Mouse (Mus musculus) monocyte, adult 5-6 weeks (primary cell): ENCODE results near the gene Ugcg. TPM values are rescaled to one million over a fixed set of nuclear protein-coding genes. Genes with fewer than 3 reads are reported as not detected.

Source experiments
- ATAC-seq: fragments of 153-309, 156-312 bp; replicated peaks from 2 replicates; pipeline ENCODE4 v1.8.0; 2017; ENCODE audit warnings: mild to moderate bottlenecking; ENCODE audit not compliant: low TSS enrichment, insufficient number of reproducible peaks, severe bottlenecking, poor library complexity, low FRiP score
- total RNA-seq: library from RNA; stranded (forward); fragments of 200-1000, 200-491, 200-594 nt; gene quantifications from 3 replicates; pipeline ENCODE4 v1.2.3, GENCODE M21; 2017

The Ugcg gene
- total RNA-seq, 1 experiment from 2014 or later: 254 TPM

DNA sequence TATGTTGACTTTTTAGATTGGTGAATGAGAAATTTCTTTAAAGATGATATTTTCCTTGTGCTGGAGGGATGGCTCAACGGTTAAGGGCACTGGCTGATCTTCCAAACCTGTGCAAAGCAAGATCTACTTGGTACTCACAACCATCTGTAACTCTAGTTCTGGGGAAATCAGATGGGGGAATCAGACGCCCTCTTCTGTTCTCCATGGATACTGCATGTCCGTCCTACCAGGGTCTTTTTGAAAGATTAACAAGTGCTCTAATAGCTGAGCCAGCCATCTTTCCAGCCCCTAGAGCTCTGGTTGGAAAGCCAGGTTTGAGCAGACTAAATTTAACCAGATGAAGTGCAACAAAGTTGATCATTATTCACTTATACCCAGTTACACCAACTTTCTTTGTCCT, 1.8 kb upstream of the Ugcg start:
- ATAC-seq: 0 out of 2 replicates have a peak, but pooled peaks have one; percentile 27

DNA sequence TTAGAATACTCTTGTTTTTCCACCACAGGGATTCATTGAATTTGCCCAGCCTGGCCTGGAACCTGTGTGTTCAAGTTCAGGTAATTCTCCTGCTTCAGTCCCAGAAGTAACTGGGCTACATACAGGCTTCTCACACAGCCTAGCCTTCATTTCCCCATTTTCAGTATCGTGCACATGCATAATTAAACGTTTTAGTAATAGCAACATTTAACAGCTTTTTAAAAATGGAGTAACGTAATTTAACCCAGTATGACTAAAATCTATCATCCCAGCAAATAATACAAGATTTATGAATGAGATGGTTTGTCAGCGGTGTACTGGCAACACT, 619 bp upstream of the Ugcg start:
- no peak for ATAC-seq

DNA sequence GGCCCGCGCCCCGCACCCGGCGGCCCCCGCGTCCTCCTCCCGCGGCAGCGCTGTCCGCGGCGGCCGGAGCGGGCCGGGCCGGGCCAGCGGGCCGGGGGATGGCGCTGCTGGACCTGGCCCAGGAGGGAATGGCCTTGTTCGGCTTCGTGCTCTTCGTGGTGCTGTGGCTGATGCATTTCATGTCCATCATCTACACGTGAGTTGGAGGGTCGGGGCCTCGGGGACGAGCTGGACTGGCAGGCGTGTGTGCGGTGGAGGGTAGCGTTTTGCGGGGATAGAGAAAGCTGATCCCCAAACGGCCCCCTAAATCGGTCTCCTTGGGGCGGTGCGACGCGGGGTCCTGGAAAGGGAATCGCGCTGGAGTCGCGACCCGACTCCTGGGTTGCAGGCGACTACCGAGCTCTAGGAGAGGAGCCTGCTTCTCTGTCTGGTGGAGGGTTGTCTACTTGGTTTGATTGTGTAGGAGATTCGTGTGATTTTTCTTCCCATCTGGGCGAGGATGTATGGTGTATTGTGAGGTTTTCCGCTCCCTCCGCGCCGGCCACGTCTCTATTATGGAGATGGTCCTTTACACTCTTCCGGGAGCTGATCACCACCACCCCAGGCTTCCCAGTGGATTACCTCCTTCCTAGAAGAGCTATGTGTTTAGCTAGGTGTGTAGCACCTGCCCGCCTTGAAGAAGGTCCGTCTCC, 635 bp downstream of the Ugcg start:
- ATAC-seq: peak; percentile 21; the same call in 1 of the 2 replicates

DNA sequence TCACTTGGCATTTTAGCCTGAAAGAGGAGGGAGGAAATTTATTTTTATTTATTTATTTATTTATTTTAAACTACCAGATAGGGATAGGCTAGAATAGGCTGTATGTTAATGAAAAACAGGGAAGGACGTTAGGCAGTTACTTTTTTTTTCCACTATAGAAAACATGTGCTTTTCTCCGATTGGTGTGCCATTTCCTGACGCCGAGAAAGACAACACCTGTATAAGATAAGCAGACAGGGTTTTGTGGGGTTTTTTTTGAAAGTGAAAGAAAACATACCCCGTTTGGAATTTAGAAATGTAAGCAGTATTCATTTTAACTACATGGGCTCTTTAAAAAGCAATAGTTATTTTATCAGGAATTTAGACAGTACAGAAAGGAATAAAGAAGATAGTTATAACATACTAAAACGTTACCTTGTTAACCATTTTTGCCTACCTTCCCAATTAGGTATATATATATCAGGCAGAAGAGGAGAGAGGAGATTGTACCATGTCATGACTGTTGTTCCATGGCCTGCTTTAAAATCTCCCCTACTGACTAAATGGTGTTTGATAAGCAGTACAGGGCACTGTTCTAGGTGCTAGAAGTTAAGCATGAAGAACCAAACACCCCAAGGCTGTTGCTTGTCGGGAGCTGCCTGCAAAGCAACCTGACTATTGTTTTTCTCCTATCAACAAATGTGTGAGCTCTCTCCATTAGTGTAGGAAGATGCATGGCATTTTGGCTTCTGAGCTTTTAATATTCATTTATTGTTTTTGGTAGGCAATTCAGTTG, 1.8 kb downstream of the Ugcg start:
- no peak for ATAC-seq

DNA sequence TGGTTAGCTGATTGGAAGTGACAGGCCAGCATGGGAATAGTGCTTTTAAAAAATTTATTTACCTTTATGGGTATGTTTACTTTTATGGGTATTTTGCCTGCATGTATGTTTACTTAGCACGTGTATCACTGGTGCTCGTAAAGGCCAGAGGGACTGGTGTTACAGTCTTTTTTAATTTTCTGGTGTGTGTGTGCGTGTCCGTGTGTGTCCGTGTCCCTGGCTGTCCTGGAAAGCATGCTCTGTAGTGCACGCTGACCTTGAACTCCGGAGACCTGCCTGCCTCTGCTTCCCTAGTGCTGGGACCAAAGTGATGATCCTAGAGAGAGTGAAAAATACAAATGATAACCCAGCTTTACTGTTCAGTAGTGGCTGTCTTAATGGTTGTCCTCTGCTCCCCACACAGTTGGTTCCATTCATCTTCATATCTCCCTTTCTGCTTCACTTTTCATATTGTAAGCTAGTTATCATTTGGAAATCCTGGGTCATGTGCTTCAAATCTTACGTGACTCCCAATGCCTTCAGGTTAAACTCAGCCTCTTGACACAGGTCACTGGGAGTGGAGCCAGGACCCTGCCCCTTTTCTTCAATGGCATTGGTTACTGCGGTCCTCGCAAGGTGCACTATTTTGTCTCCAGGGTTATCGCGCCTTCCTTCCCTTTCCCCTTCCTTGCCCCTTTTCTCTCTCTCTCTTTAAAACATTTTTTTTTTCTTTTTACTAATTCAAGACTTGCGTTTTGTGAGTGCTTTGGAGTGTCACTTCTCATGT, 5.9 kb downstream of the Ugcg start:
- no peak for ATAC-seq

DNA sequence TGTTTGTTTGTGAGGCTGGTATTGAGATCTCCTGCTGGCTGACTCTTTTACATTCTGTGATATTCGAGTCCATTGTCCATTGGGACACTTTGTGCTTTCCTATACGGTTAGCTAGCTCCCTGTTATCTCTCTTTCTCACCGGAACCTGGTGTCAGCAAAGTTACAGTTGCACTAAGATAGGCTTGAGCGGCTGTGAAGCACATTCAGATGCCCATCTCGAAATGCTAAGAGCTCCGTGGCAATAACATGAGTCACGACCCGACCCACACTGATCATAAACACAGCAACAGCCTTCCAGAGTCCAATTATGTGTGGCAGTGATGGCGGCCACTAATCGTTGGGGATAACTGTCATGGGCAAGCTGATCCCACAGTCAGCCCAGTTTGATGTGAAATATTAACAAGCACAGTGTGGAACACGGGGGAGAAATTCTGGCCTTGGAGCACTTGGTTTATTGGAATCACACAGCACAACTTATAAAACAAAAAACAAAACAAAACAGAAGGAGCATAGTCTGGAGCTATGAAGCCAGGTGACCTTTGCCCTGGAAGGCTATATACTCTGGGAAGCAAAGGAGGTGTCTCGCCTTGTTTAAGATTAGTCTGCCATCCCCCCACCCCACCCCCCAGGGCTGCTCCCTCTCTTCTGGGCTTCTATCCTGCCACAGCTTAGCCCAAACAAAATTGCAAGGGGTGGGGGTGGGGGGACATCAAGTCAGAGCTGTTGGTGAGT, 7.5 kb downstream of the Ugcg start:
- no peak for ATAC-seq

DNA sequence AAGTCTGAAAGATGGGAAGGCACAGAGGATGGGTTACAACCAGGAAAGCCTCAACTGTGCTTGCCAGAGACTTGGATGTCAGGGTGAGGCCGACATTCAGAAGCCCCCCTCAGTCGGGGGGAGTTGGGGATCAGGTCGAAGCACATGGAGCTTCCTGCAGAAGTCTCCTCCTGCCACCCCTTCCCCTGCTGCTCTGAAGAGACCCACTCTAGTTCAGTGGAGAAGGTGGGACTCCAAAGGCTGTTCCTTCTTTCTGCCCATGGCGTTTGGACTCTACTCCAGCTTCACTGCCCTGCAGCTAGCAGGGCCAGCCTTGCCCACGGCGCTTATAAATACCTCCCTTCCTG, 8.0 kb downstream of the Ugcg start:
- ATAC-seq: no peak

DNA sequence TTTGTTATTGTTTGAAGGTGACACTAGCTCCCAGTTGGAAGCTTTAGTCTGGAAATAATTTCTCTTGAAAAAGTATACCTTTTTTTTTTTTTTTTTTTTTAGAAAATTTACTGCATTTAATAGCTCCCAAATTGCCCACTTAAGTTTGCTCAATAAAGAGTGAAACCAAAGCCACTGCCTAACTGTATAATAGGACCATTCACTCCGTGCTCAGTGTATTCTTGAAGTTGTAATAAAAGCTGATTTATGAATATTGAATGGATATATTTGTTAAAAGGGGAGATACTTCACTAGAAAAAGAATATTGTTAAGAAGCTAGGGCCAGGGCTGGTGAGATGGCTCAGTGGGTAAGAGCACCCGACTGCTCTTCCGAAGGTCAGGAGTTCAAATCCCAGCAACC, 8.4 kb downstream of the Ugcg start:
- no peak for ATAC-seq

DNA sequence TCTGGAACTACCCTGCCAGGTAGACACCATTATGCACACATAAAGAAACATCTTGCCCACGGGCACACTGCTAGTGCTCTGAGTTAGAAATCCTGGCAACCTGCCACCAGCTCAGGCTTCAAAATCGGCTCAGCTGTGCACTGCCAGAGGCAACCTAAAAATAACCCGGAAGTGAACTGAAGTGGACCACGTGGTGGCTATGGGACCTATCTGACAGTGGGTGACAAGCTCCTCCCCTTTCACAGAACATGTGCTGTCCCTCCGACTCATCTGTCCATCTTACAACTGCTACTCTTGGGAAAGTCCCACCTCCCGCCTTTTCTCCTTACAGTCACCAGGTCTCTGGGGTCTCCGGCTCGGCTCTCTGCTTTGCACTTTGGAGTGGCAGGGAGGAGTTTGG, 10.3 kb downstream of the Ugcg start:
- ATAC-seq: peak; percentile 86

DNA sequence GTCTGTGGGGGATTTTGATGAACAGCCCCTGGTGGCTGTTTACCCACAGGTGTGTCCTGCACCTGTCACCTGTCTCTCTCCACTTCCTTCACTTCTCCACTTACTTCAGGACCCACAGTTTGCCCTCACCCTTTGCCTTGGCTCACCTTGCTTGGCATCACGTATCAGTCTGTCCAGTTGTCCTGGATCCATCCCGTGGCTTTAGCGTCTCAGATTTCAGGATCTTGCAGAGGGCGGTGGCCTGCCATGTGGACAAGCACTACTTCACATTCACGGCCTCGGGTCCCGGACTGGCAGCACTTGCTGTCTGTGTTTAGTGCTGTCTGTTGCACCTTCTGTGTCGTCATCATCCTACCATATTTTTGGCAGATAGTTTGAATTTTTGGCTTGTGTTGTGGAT, 10.7 kb downstream of the Ugcg start:
- no peak for ATAC-seq

DNA sequence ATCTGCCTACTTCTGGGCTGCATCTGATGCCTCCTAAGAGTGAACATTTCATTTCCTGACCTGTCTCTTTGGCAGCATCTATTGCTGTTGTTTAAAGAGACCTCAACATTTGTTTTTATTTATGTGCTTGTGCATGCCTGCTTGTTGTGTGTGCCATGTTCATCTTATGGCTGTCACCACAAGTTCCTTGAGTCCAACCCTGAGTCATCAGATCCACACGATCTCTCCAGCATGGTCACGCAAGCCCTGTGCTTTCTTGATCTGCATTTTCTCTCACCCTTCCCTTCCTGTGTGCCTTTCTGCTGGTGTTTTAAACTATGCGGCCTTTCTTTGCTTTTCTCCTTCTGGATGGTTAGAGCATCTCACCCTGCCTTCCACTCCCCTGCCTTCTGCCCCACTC, 11.6 kb downstream of the Ugcg start:
- ATAC-seq: no peak

DNA sequence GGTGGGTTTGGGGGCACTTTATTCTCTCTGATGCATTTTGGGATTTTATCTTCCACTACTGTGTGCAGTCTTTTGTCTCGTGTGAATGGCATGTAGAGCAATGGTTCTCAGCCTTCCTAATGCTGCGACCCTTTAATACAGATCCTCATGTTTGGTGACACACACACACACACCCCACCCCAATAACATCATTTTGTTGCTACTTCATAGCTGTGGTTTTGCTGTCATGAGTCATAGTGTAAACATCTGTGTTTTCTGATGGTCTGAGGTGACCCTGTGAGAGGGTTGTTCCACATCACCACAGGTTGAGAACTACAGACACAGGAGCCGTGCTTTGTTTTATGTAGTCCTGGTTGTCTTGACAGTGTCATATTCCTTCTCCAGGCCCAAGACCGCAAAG, 15.6 kb downstream of the Ugcg start:
- ATAC-seq: peak; percentile 53; the same call in 1 of the 2 replicates

DNA sequence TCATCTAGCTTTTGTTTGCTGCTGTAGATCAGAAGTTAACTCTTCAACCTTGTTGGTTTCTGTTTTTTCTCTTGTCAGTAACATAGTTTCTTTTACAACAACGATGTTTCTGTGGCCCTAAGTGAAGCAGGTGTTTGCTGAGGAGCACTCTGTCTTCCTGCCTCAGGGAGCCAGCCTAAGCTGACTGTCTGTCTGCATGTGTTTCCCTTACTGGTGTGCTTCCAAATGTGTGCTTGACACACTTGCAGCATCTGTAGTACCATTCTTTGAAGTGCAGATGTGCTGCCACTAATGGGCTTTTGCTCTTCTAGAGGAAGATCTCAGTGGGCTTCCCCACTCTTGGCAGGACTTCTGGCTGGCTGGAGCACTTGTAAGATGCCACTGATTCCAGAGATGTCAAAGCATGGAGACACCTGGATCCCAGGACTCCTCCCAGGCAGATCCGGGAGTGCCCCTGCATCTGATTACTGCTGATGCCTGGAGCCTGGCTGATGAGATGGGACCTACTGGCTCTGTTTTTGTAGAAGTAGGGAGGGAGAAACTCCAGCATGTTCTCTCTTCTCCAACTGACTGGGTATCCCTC, 16.8 kb downstream of the Ugcg start:
- ATAC-seq: no peak

DNA sequence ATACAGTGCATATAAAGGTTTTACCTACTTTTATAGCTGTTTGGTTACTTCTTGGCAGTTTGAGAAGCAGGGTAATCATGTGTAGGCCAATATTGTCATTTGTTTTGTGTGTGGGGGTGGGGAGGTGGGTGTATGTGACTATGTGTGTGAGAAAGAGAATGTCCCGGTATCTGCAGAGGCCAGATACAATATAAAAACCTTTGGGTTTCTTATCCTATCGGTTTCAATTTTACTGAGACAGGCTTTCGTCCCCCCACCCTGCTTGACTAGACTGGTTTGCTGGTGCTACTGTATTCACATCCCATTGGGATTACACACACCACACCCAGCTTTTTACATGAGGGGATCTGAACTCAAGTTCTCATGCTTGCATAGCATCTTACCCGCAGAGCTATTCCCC, 17.5 kb downstream of the Ugcg start:
- no peak for ATAC-seq

DNA sequence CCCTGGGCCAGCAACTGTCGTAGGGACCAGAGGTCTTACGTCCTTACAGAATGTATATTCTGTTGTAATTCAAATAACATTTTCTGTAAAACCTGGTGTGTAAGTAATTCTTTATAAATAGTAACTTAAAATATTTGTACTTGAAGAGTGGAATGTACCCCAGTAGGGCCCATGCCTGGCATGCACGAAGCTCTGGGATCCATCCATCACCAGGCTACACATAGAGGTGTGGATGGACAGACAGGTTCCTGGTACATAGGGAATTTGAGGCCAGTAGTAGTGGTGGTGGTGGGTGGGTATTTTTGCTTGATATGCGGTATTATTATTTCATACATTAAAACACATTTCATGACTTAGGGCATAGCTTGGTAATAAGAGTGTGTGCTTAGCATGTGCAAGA, 19.6 kb downstream of the Ugcg start:
- ATAC-seq: no peak

DNA sequence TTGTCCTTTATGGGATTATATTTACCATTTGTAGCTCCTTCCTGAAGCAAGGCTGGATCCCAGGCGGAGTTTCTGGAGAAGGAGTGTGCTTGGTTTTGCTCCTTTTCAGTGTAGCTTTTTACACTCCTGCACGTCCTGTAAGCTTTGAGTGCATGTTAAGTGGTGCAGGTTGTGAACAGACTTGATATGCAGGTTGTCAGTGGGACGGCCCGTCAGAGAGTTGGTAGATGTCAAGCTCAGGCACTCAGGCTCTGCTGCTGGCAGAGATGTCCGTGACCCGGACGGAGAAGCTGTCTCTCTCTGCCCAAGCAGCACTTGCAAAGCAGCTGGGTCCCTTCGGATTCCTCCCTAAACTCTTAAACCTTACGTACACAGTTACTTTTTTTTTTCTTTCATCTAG, 22.1 kb downstream of the Ugcg start:
- ATAC-seq: no peak

DNA sequence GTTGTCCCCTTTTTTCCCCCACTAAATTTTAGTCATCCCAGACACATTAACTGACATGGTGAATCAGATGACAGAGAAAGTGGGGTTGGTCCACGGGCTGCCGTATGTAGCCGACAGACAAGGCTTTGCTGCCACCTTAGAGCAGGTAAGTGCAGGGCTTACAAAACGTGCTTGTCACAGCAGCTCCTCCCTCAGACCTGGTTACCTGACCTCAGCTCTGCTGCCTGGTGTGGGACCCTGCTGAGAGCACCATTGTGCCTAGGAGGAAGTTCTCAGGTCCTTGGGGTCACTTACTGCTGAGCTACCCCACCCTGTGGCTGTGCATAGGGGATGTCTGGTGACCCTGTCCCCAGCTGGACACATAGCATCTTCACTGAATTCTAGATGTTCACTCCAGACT, 24.8 kb downstream of the Ugcg start:
- no peak for ATAC-seq

DNA sequence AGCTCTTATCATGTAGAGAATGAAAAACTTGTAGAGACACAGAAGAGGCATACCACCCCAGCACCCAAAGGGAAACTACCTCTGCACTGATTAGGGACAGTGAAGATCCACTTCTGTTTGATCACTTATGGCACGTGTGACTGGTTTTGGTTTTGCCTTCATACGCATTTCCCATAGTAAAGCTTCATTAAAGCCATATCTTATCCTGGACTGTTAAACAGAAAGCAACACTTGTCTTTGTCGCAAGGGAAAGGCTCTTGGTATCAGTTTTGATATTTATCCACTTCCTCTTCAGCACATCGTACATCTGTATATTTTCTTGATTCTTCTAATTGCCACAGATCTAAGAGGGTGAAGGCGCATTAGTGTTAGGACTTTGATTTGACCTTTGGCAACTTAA, 25.6 kb downstream of the Ugcg start:
- ATAC-seq: 0 out of 2 replicates have a peak, but pooled peaks have one; percentile 27

DNA sequence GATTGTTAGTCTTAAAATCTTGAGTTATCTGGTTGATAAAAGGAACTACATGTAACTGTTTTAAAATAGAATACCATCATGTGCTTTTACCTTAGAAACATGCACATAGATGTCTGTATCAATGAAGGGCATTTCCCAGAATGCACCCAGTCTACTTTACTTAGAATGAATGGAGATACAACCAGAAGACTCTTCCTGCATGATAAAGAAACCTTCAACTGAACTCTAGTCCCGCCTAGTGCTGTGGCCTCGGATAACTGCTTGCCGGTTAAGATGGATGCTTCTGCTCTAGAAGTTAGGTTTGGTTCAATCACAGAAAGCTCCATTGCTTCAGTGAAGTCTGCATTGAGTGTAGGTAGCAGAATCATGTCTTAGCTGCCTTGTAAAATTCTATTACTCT, 26.5 kb downstream of the Ugcg start:
- no peak for ATAC-seq
